Mouse (Mus musculus) gastrocnemius, adult 2 months (tissue): ENCODE results near the gene Nsmce3. TPM values are rescaled to one million over a fixed set of nuclear protein-coding genes. Genes with fewer than 3 reads are reported as not detected.

Source experiments
- DNase-seq: peaks from one replicate; pipeline ENCODE4 v3.0.0; 2022
- H3K27ac ChIP-seq: fragments of 200-600 bp; 2 replicates; pipeline ENCODE4 v1.8.1; 2022; ENCODE audit warnings: mild to moderate bottlenecking
- H3K4me3 ChIP-seq: fragments of 200-600 bp; 2 replicates; pipeline ENCODE4 v1.8.1; 2022; ENCODE audit warnings: mild to moderate bottlenecking, moderate library complexity
- CTCF ChIP-seq: fragments of 200-600 bp; IDR thresholded peaks from 2 replicates; pipeline ENCODE4 v1.8.1; 2022; ENCODE audit warnings: antibody characterized with exemption, mild to moderate bottlenecking, moderate library complexity
- intact Hi-C: fragments of 180-260 bp; cut with DNase I; formaldehyde crosslinking; loops from one replicate; pipeline ENCODE4 v1.15.1; 2025
- total RNA-seq, 2 experiments: library from RNA; stranded (reverse); gene quantifications; 2 replicates each; pipeline ENCODE4 v1.2.3; 2021

Gene Nsmce3
- total RNA-seq, 2 experiments from 2014 or later: 2.2 to 2.7 TPM

- H3K4me3 ChIP-seq: no peak overlapping the region
- intact Hi-C loops: no loop called here
- no peak for DNase-seq
- no peak overlapping the region for H3K27ac ChIP-seq
- no peak for TF ChIP-seq CTCF
These were observed 11.5 kb upstream of the Nsmce3 start for GRCm38 (mm10) chr7:64884187-64884862.

- Histone ChIP-seq H3K27ac (no peak overlapping the region), H3K4me3 (no peak overlapping the region)
- TF ChIP-seq CTCF: no peak
- no peak for DNase-seq
- intact Hi-C loops: no loop called here
These were observed 9.4 kb upstream of the Nsmce3 start for GRCm38 (mm10) chr7:64882243-64882642.

- TF ChIP-seq CTCF: no peak
- Histone ChIP-seq H3K4me3 (no peak overlapping the region), H3K27ac (no peak overlapping the region)
- intact Hi-C loops: no loop called here
- DNase-seq: no peak
These were observed 8.6 kb upstream of the Nsmce3 start for GRCm38 (mm10) chr7:64881387-64881786.

- H3K4me3 ChIP-seq: no peak overlapping the region
- H3K27ac ChIP-seq: no peak overlapping the region
- TF ChIP-seq CTCF: no peak
- DNase-seq: no peak
- intact Hi-C loops: no loop called here
These were observed 7.6 kb upstream of the Nsmce3 start for GRCm38 (mm10) chr7:64880415-64880814.

GRCm38 (mm10) chr7:64874941-64875340, 2.1 kb upstream of the Nsmce3 start:
- no peak for TF ChIP-seq CTCF
- H3K27ac ChIP-seq: no peak overlapping the region
- intact Hi-C loops: no loop called here
- DNase-seq: no peak
- no peak overlapping the region for H3K4me3 ChIP-seq

GRCm38 (mm10) chr7:64873266-64873665, 469 bp upstream of the Nsmce3 start:
- TF ChIP-seq CTCF: no peak
- Histone ChIP-seq H3K27ac (peak overlapping the region; percentile 92), H3K4me3 (peak overlapping the region; percentile 92)
- intact Hi-C loops: no loop called here
- no peak for DNase-seq

- no peak for TF ChIP-seq CTCF
- DNase-seq: no peak
- intact Hi-C loops: no loop called here
- peak overlapping the region; percentile 92 for H3K27ac ChIP-seq
- peak overlapping the region; percentile 92 for H3K4me3 ChIP-seq
These were observed 632 bp downstream of the Nsmce3 start for GRCm38 (mm10) chr7:64871987-64872742.

- intact Hi-C loops: no loop called here
- Histone ChIP-seq H3K27ac (no peak overlapping the region), H3K4me3 (no peak overlapping the region)
- DNase-seq: no peak
- TF ChIP-seq CTCF: no peak
These were observed 3.2 kb downstream of the Nsmce3 start for GRCm38 (mm10) chr7:64869549-64870065.

GRCm38 (mm10) chr7:64863538-64863937, 9.3 kb downstream of the Nsmce3 start:
- intact Hi-C loops: no loop called here
- TF ChIP-seq CTCF: no peak
- no peak overlapping the region for H3K27ac ChIP-seq

GRCm38 (mm10) chr7:64862978-64863377, 9.8 kb downstream of the Nsmce3 start:
- Histone ChIP-seq H3K4me3 (no peak overlapping the region), H3K27ac (no peak overlapping the region)
- DNase-seq: no peak
- no peak for TF ChIP-seq CTCF
- intact Hi-C loops: no loop called here

More at GRCm38 (mm10) chr7:64863538-64863937, 9.3 kb downstream of the Nsmce3 start:
- H3K4me3 ChIP-seq: no peak overlapping the region
- no peak for DNase-seq

GRCm38 (mm10) chr7:64856526-64857082, 16.2 kb downstream of the Nsmce3 start:
- H3K27ac ChIP-seq: peak overlapping the region; percentile 35; the same call in 1 of the 2 replicates

GRCm38 (mm10) chr7:64855976-64856375, 16.8 kb downstream of the Nsmce3 start:
- peak overlapping the region; percentile 35 for H3K27ac ChIP-seq

More at GRCm38 (mm10) chr7:64856526-64857082, 16.2 kb downstream of the Nsmce3 start:
- peak overlapping the region; percentile 67 for H3K4me3 ChIP-seq
- no peak for DNase-seq
- intact Hi-C loops: no loop called here
- TF ChIP-seq CTCF: no peak

GRCm38 (mm10) chr7:64855389-64855927, 17.3 kb downstream of the Nsmce3 start:
- no peak for DNase-seq
- Histone ChIP-seq H3K4me3 (peak overlapping the region; percentile 67), H3K27ac (no peak overlapping the region)
- intact Hi-C loops: no loop called here
- no peak for TF ChIP-seq CTCF

More at GRCm38 (mm10) chr7:64855976-64856375, 16.8 kb downstream of the Nsmce3 start:
- DNase-seq: no peak
- peak overlapping the region; percentile 67 for H3K4me3 ChIP-seq
- intact Hi-C loops: no loop called here
- TF ChIP-seq CTCF: no peak
